Mouse (Mus musculus) MEL (cell line): Measurements from ENCODE around the gene Corin.

Source experiments
- CTCF ChIP-seq, 3 experiments: IDR thresholded peaks in 2 of 3; conservative IDR thresholded peaks in 1 of 3; 2 replicates each; pipeline ENCODE4 v1.5.1; 2011 to 2012; ENCODE audit warnings: low read length in 3 of 3, low read depth in 2 of 3, mild to moderate bottlenecking in 2 of 3, improper control_type of control experiment in 1 of 3, inconsistent platforms in 1 of 3, mixed read lengths in 1 of 3, moderate library complexity in 1 of 3; ENCODE audit not compliant: control insufficient read depth in 1 of 3, insufficient read depth in 1 of 3, poor library complexity in 1 of 3, severe bottlenecking in 1 of 3
- EP300 ChIP-seq, 2 experiments: IDR thresholded peaks; 2 replicates each; pipeline ENCODE4 v1.6.1; 2011; ENCODE audit warnings: improper control_type of control experiment in 2 of 2, low read length in 2 of 2, low read depth in 1 of 2, mild to moderate bottlenecking in 1 of 2
- ETS1 ChIP-seq: IDR thresholded peaks from 2 replicates; pipeline ENCODE4 v1.6.1; 2012; ENCODE audit warnings: low read depth, mild to moderate bottlenecking, inconsistent platforms, low read length, improper control_type of control experiment, moderate library complexity
- JUND ChIP-seq: IDR thresholded peaks from 2 replicates; pipeline ENCODE4 v1.6.1; 2011; ENCODE audit warnings: low read depth, mild to moderate bottlenecking, improper control_type of control experiment, low read length
- MEF2A ChIP-seq: IDR thresholded peaks from 2 replicates; pipeline ENCODE4 v1.6.1; 2014; ENCODE audit warnings: low read depth, mild to moderate bottlenecking, inconsistent platforms, low read length, improper control_type of control experiment; ENCODE audit not compliant: poor library complexity, insufficient replicate concordance, severe bottlenecking; ENCODE audit errors: extremely low read depth
- MXI1 ChIP-seq: IDR thresholded peaks from 2 replicates; pipeline ENCODE4 v1.6.1; 2011; ENCODE audit warnings: mild to moderate bottlenecking, low read depth, low read length, improper control_type of control experiment
- MYB ChIP-seq: IDR thresholded peaks from 2 replicates; pipeline ENCODE4 v1.6.1; 2011; ENCODE audit warnings: mild to moderate bottlenecking, low read depth, low read length, improper control_type of control experiment
- TBP ChIP-seq: IDR thresholded peaks from 2 replicates; pipeline ENCODE4 v1.8.0; 2011; ENCODE audit warnings: low read depth, low read length, improper control_type of control experiment

GRCm38 (mm10) chr5:72365801-72366200, 138.5 kb downstream of the Corin start:
- no peak for TF ChIP-seq CTCF (IDR thresholded peaks at IDR 0.05 in 2 of 3, conservative IDR thresholded peaks at IDR 0.05 in 1 of 3; ENCODE audit: control insufficient read depth in 1 of 3, insufficient read depth in 1 of 3, low read depth in 2 of 3, low read length in 3 of 3, poor library complexity in 1 of 3, severe bottlenecking in 1 of 3)
- no peak for TF ChIP-seq ETS1
- TF ChIP-seq JUND, result no peak
- no peak for TF ChIP-seq EP300 (IDR thresholded peaks at IDR 0.05; ENCODE audit: low read depth in 1 of 2, low read length in 2 of 2)
- TF ChIP-seq MEF2A, result no peak
- no peak for TF ChIP-seq MYB
- no peak for TF ChIP-seq MXI1
- TF ChIP-seq TBP, result no peak
